Mouse (Mus musculus) activated CD4-positive, CD25-positive, alpha-beta regulatory T cell, adult 4 months (primary cell): Measurements from ENCODE around the gene Babam2. TPM values are rescaled to one million over a fixed set of nuclear protein-coding genes. Genes with fewer than 3 reads are reported as not detected.
"Not testable (repeated sequence)": the region's sequence is repeated elsewhere in the genome, so short reads cannot be mapped to it uniquely, and the experiment has no call there.

Experiments
- ATAC-seq: one replicate; pipeline ENCODE4 v1.8.0; 2017
- polyA plus RNA-seq, 2 experiments: library from polyadenylated mRNA; unstranded; fragments of 100-300 nt; shearing (Covaris generic); gene quantifications; one replicate each; pipeline ENCODE4 v1.2.1; 2017

Babam2 gene
- polyA plus RNA-seq, 2 experiments from 2014 or later, result 92.9 to 93.6 TPM

GRCm38 (mm10) chr5:31950532-31950931, 253.0 kb downstream of the Babam2 start:
- no peak for ATAC-seq

- ATAC-seq, result no peak
These were observed 257.7 kb downstream of the Babam2 start for GRCm38 (mm10) chr5:31955184-31955583.

GRCm38 (mm10) chr5:31956336-31956735, 258.9 kb downstream of the Babam2 start:
- ATAC-seq, result no peak

- ATAC-seq, result no peak
These were observed 262.4 kb downstream of the Babam2 start for GRCm38 (mm10) chr5:31959886-31960285.

- no peak for ATAC-seq
These were observed 263.9 kb downstream of the Babam2 start for GRCm38 (mm10) chr5:31961423-31961822.

DNA sequence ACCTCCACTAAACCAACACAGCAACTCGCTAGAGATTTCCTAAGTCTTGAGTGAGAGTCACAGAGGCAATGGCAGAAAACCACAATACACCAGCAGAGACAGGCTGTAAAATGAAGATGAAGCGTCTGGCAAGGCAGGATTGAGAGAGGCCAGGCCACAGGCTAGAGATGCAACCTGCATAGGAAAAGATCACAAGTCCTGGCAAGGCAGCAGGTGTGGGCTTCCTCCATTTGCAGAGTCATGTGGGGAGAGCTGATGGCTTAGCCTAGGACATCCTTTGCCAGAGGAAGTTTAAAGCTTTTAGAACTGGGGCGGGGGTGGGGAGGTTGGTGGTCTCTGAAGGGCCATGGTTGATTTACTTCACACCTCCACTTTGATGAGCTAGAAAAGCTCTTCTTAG, 264.9 kb downstream of the Babam2 start:
- ATAC-seq, result no peak

GRCm38 (mm10) chr5:31963352-31963751, 265.9 kb downstream of the Babam2 start:
- ATAC-seq, result no peak

GRCm38 (mm10) chr5:31963851-31964250, 266.4 kb downstream of the Babam2 start:
- no peak for ATAC-seq

- ATAC-seq, result no peak
These were observed 269.3 kb downstream of the Babam2 start for GRCm38 (mm10) chr5:31966741-31967140.

- no peak for ATAC-seq
These were observed 270.0 kb downstream of the Babam2 start for GRCm38 (mm10) chr5:31967526-31967925.

- no peak for ATAC-seq
These were observed 270.6 kb downstream of the Babam2 start for GRCm38 (mm10) chr5:31968046-31968506.

DNA sequence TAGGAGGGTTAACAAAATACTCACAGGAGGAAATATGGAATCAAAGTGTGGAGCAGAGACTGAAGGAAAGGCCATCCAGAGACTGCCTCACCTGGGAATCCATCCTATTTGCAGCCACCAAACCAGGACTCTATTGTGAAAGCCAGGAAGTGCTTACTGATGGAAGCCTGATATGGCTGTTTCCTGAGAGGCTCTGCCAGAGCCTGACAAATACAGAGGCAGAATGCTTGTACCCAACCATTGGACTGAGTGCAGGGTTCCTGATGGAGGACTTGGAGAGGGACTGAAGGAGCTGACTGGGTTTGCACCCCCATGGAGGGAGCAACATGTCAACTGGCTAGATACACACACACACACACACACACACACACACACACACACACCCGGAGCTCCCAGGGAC, 274.9 kb downstream of the Babam2 start:
- ATAC-seq, result not testable (repeated sequence)

GRCm38 (mm10) chr5:31974614-31975168, 277.2 kb downstream of the Babam2 start:
- ATAC-seq, result no peak

DNA sequence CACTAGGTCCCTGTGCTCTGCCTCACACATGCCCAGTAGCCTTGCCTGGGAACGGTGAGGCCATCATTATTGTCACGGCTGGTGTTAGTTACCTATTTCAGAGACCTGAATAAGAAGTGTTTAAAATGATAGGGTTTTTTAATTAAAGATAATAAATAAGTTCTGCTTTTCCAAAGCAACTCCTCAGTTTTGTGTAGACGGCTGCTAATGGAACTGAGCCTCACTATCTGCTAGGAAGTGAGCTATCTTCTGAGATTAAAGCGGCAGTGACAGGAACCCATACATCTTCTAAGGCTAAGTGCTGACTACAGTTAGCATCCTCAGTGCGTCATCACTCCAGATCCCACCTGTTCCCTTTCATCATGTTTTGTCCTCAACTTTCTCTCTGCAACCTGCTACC, 284.6 kb downstream of the Babam2 start:
- no peak for ATAC-seq

DNA sequence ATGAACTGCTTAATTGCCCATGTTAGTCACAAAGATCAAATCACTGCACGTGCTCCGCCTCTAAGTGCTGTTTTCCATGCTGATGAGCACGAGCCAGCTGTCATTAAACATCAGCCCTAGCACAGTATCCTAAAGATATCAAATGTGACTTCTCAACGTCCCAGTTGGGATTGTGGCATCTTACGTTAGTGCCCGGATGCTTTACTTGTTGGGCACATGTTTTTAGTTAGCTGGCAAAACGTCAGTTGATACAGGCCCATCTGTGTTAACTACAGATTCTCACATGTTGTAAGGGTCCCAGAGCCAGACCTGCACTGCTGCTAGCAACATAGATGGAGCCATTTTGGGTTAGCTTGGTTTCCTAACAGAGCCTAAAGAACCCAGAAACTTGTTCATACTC, 285.7 kb downstream of the Babam2 start:
- no peak for ATAC-seq

- ATAC-seq, result no peak
These were observed 286.4 kb downstream of the Babam2 start for GRCm38 (mm10) chr5:31983817-31984368.

DNA sequence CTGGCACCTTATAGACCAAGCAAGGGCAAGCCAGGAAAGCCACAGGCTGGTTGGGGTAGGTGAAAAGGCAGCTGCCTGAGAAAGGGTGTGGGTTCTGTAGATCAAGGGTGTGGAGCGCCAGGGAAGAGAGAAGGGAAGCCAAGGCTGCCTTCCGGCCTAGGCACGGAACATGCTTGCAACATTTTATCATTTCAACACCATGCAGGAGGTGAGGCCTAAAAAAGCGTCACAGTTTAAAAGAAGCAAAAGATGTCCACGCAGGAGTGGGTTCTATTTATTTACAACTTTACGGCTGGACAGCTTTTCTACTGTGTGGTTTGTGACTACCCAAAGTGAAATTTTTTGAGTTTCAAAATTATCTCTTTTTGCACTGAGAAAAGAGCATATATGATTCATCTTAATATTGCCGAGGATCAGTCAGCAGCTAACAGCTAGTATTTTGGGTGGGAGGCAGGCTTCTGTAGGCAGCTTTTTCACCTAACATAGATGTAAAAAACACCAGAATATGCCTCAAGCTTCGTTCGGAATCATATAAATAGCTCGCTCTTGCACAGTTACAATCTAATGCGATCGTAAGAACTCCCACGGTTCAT, 287.0 kb downstream of the Babam2 start:
- no peak for ATAC-seq

DNA sequence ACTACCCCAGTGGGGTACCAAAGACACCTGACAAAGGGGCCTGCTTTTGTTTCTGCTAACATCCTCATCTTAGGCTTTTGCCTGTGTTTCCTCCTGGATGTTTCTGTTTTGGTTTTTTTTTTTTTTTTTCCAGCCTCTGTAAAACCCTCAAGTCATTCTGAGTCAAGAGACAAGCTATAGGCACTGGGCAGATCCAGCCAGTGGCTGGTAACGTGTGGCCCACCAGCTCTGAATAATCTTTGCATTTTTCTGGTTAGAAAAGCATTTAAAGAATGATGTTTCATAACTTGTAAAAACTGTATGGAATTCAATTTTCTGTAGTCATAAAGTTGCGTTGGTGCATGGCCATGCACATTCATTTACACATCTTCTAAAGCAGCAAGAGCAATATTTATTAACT, 287.5 kb downstream of the Babam2 start:
- no peak for ATAC-seq

- no peak for ATAC-seq
These were observed 290.2 kb downstream of the Babam2 start for GRCm38 (mm10) chr5:31987541-31988307.

DNA sequence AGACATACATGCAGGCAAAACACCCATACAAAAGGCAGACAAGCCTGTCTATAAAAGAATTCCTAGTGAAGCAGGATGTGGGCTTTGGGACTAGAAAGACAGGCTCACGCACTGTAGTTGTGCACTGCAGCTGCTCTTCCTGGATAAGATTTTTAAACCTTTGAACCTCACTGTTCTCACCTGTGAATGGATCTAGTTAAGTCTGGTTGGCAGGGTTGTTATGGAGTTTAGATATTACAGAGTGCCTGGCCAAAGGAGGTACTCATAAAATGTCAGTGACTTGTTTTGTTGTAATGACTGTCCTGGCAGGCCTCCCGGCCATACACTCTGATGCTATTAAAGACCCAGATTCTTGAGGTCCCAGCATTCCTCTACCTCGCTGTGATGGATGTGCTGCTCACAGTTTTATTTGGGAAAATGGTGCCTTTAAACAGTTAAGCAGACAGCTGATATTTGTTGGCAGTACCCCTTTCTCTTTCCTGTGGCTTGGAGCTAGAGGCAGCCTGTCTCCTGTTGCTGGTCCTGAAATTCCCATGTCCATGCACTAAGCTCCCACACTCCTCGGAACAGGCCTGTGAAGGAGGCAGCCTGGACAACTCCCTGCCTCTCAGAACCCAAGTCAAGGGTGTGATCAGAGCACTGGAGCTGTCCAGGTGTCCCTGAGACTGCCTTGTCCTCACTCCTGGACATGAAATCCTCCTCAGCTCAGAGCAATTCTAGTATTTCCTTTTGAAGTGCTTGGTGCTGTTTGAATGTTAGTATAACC, 299.9 kb downstream of the Babam2 start:
- ATAC-seq, result no peak

DNA sequence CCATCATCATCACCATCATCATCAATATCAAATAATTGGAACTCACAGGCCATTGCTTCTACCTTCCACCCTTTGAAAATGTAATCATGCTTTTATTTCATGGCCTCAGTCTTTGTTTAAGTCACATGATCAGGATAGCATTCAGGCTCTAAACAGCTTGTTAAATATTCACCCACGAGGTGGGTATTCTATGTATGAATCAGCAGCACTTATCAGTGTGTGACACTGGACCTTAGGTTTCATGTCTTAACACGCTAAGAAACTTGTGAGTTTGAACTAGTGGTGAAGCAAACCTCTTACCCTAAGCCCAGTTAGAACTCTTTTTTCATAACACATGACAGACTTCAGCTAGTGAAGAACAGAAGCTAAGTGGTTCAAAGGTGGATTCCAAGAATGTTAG, 301.3 kb downstream of the Babam2 start:
- no peak for ATAC-seq

- no peak for ATAC-seq
These were observed 302.6 kb downstream of the Babam2 start for GRCm38 (mm10) chr5:32000076-32000475.

DNA sequence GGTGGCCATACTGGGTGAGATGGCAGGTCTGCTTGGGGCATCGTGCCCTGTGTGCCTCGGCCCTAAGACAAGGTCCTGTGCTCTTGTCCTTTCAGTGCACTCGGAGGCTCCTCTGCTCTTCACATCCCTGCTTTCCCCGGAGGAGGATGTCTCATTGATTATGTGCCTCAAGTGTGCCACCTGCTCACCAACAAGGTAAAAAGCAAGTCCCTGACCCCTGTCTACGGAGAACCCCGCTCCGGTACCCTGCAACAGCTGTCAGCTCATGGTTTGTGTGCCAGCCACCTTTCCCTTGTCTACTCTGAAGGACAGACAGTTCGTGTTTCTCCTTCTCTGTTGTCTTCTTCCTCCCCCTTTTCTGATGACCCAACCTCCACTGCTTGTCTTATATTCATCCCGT, 303.8 kb downstream of the Babam2 start:
- ATAC-seq, result no peak
